Mouse (Mus musculus) adrenal gland, adult (tissue): ENCODE measurements around the gene D930020B18Rik.

ENCODE experiments used
- DNase-seq, 2 experiments: peaks; one replicate each; pipeline ENCODE4 v3.0.0; 2022 to 2023; ENCODE audit warnings: low spot score in 1 of 2; ENCODE audit not compliant: inconsistent age in 2 of 2

D930020B18Rik gene

DNA sequence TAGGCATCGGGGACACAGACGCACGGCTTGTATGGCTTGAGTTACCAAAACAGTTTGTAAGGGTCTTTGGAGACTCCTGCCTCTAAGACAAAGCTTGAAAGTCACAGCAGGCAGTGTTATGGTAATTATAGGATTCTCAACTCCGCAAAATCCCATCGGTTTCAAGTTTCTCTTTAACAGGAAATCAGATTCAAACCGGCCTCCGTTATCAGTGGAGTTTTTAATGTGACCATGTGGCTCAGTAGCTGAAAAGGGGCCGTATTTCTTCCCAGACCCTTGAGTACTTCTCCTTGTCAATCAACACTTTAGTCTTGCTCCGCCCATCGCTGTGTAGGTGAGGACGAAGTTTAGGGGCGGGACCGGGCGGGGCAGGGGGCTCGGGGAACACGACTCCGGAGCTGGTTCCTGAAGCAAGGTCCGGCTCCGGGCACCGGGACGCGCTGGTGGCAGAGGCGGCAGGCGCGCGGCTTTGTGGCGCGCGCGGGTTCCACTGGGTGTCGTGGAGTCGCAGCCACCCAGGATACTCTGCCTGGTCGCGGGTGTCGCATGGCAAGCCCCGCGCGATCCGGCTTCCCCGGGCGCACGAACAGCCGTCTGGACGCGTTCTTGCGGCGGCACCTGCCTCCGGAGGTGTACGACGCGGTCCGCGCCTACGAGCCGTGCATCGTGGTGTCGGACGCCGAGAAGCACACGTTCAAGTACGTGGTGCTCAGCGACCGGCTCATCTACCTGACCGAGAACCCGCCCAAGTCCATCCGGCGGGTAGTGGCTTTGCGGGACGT, at the start of gene D930020B18Rik:
Gene D930020B18Rik (plus strand): TSS at position 317 of the 782 bp plus-strand sequence.
- DNase-seq: peak in 1 of 2 experiments; percentile 40

DNA sequence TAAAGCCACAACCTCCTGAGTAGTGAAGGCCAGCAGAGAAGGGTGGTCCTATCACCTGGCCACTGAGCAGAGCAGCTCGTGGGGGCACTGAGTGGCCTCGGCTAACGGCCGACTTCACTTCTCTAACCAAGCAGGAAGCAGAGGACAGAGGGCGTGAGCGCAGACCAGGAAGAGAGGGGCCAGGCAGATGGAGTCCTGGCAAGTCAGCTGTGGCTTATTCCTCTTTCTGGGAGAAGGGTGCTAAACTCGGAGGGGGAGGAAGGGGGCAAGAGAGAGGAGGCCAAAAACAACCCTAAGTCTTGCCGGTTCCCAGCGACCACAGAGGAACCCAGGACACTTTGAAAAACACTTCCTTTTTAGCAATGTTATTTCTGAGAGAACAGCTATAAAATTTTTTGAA, 44.8 kb upstream of the D930020B18Rik start:
- no peak for DNase-seq

DNA sequence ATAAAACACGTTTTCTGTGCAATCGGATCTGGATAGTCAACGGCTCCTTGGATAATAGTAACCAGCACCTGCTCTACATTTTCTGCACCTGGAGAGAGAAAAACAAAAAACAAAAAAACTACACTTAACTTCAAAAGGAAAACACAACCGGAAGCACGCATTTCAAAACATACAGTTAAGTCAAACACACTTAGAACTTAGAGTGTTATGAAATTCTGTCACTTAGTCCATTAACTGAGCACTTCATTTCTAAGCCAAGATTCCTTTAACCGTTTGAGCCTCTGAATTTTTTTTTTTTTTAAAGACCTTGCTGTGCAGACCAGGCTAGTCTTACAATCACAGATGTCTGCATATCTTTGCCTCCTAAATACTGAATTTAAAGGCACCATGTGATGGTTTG, 40.1 kb upstream of the D930020B18Rik start:
- DNase-seq: no peak

DNA sequence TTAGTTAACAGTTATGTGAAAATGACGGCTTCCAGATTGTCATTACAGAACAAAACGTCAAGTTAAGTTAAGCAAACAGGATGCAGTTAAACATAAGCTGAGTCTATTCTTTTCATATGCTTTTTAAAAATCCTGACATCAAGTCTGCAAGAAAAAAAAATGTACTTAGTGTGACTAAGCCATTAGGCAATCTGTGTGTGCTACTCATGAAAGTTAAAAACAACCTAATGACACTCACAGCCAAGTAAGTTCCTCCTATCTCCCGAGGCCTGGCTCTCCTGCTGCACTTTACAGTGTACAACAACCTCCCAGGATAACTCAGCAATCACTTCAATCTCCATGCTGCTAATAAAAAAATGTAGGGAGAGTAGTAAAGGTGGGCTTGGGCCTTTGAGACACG, 37.8 kb upstream of the D930020B18Rik start:
- peak in 1 of 2 experiments; percentile 62 for DNase-seq

DNA sequence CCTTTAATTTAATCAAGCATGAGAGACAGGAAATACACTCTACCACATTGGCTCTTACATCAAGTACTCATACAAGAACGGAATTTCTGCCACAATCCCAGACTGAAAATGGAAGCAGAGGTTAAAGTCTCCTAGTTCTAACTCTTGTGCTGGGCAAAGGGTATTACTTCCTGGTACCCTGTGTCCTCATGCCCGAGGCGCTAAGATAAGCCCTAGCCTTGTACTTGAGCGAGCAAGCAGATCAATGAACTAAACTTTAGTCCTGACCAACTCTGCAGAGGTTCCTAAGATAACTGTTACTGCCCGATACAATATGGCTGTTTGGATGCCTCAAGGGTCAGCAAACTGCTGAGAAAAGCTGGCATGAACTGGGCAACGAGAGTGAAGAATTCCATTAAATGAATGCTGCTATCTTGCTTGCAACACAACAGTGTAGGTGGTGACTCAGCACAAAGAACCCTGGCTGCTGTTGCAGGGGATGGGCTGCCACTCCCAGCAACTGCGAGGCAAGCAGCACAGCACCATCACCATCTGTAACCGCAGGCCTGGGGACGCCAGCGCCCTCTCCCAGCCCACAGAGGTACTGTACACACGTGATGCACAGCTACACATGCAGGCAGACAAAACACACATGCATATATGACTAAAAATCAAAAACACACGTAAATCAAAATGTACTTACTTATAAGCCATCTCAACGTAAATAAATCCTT, 36.6 kb upstream of the D930020B18Rik start:
- DNase-seq: peak in 1 of 2 experiments; percentile 49

DNA sequence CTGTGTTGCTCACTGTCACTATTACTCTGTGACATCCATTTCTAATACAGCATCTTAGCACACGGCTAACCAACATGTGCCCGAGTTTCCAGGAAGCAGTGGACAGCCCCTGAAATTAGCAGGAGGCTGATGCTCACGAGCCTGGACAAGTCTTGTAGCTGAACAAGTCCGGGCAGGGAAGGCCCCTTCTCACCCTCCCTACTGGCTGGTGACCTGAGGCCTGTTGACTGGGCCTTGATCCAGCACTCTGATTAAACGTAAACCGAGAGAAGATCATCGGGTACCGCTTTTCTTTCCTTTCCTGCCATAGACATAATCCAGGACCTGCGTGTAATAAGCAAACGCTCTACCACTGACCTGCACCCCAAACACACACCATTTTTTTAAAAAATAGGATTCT, 33.2 kb upstream of the D930020B18Rik start:
- no peak for DNase-seq

DNA sequence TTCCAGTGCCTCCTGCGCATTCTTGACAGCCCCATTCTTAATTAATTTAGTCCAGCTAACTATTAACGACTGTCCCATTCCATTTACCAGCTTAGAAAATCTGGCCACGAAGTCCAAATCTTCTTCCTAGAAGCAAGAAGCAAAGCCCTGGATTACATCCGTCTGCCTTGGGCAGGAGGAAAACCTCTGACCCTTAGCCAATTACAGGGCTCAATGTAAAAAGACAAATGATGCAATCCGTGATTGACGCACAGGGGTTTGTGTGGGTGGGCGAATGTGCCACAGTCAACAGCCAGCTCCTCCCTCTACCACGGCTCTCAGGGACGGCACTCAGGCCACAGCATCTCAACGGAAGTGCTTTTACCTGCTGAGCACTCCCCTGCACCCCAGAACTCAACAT, 29.8 kb upstream of the D930020B18Rik start:
- DNase-seq: no peak

DNA sequence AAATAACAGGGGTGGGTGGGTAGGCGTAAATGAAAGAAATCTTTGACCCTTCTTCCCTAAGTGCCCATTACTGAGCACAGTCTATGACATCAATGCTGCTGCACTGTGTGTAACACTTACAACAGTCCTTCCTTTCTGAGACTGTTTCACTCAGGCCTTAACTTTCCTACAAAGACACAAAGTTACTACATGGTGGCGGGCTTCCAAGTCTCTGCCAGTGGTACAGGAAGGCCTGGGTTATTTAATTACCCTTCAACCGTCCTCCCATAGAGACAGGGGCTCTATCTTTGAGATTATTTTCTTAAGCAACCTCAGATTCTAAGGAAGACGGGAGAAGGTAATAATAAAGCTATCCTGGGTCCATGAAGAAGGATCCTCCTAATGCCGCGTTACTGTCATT, 28.9 kb upstream of the D930020B18Rik start:
- no peak for DNase-seq

DNA sequence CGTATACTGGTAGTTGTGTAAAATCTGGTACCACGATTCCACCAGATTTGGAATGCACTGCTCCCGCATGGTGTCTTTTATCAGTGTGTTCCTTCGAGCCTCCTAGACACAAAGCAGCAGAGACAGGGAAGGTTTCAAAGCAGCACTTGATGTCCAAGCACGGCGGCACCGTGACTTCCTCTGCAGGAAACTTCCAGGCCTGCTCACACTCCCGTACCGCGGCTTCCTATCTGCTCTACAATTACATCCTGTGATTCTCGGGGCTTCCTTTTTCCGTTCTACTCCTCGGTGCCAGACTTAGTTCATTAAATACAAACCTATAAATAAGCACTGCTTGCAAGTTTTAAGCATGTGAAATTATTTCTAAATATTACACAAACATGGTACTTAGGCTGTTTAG, 27.8 kb upstream of the D930020B18Rik start:
- DNase-seq: peak; percentile 26 to 61

DNA sequence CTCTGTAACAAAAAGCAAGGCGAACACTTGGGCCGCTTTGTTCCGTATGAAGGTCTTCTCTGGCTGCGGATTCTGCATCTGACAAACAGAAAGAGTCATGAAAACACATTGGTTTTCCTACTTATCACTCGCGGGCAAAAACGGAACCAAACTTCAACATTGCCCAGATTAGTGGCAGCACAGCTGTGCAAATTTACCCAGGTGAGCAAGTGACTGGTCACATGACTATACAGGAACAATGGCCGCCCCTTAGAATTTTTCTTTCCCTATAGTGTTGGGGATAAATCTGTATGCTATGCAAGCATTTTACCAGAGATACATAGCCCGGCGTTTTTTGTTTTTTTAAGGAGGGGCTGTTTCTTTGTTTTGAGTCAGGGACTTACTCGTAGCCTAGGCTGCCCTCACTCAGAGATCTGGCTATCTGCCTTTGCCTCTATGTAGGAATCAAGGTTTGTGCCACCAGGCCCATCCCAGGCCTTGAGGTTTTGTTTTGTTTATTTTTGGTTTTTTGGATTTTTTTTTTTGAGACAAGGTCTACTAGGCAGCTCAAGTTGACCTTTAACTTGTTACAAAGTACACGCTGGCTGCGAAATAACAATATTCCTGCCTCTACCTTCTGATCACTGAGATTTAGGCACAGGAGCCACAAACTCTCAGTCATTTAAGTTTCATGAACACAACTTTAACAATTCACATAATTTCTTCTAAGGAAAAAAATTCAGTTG, 26.1 kb upstream of the D930020B18Rik start:
- DNase-seq: no peak

DNA sequence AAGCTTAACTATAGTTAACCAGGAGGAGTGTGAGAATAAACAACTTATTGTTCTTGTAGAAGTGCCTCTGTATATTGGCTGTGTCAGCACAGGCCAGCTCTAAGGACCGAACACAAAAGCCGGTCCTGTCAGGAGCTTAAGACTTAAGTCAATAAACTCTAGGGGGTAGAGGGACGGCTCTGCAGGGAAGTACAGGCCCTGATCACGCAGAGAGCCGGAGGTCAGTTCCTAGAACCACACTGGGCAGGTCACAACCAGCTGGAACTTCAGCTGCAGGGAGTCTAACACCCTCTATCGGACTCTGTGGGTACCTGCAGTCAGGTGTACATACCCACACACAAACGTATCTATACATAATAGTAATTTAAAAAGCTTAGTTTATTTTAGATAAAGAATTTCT, 25.5 kb upstream of the D930020B18Rik start:
- no peak for DNase-seq

DNA sequence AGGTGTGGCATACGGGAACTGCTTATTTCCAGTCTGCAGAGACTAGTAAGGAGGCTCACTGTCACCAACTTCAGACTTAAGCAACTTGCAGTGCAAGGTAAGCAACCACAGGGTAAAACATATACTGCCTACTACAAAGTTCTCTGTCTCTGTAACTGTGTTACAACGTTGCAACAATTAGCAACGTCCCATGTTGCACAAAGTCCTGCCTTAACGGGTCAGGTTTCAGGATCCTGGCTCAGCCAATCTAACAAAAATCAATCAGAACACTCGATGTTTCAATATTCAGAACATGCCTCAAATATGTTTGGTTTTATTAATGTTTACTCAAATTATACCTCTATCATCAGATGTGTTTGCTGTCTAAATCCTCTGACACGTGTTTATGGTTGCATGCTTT, 19.0 kb upstream of the D930020B18Rik start:
- DNase-seq: no peak

DNA sequence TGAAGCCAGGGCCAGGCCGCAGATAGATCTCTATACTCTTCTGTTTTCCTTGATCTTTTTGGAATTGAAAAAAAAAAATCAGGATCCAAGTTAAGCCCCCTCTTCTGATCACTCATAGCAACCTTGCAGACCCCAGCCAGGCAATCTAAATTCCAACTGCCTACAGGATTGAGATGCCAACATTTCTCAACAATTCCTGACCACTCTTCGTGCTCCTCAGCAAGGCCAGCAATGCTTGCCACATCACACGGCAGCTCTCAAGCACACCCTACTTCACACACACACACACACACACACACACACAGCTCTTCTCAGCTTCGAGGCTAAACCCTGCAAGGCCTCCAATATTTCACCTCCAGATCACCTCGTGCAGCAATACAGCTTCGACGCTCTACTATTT, 17.7 kb upstream of the D930020B18Rik start:
- peak in 1 of 2 experiments; percentile 49 for DNase-seq

DNA sequence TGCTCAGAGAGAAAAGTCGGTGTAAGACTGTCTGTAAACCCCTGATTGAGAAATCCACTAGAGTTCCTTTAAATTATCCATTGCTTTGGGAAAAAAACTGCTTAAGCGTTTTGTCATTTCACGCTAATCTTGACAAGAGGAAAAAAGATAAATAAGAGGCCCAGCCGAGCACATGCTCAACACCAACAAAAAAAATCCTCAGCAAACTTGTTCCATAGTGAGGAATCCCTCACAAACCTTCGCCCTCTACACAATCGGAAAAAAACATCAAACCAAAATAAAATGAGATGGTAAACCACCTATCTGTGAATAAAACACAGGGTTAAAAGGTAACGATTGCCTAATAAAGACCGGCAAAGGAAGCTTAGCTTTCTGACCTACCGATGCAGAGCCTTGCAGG, 16.4 kb upstream of the D930020B18Rik start:
- no peak for DNase-seq

DNA sequence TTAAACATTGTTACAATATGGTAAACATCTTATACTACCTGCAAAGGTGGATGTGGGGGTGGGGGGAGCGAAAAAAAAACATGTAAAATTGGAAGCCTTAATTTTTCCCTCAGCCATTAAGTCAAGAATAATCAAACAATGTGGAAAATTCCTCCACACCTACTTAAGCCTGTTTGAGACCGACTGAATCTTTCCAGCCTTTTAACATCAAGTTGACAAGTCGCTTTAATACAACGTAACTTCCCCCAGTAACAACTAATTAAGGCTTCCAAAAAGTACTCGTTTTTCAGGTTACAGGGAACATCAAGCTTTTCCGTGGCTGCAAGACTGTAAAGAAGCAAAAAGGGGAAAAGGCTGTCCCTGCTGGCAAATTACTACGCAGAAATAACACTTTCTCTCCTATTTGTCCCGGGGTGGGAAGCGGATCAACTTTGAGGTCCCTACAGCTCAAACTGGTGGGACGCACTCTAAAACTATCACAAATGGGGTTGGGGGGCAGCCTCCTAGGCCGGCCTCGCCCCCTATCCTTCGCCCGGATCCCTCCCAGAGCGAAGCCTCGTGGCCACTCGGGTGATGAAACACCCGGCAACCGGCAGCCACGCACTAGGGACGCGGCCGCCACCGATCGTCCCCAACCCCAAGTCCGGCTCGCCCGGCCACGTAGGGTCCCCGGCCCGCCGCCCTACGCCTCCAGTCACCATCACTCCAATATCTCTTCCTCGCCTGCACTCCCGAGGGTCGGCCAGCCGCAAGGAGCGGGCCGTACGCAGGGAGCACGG, 15.8 kb upstream of the D930020B18Rik start:
- no peak for DNase-seq

DNA sequence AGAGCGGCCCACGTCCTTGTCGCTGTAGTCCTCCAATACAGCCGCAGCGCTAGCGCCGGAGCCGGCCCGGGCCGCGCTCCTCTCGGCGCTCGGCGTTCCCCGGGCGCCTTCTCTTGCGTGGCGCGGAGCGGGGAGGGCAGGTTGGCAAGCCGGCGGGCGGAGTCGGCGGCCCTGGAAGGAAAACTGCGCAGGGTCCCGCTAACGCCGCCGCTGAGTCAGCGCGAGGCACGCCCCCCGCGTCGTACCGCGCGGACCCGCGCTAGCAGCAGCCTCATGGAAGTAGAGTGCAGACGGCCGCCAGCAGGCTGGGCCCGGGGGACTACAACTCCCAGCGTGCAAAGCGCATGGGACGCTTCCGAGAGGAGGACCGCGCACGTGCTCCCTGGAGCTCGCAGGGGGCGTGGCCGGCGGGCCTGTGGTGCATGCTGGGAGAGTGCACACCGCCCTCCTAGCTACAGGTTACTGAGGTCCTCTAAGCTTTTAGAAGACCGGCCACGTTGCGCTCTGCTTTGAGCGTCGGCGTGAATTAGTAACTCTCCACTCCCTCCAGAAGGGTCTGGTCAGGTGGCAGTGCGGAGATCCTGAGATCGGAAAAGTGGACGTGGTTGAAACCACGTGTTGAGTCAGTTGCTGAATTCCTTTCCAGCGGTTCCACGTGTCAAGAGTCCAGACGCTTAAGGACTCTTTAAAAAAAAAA, 15.1 kb upstream of the D930020B18Rik start, which contains the start of gene Xpot:
Gene Xpot (minus strand): TSS at position 147 of the 697 bp plus-strand sequence.
- peak; percentile 99 for DNase-seq

DNA sequence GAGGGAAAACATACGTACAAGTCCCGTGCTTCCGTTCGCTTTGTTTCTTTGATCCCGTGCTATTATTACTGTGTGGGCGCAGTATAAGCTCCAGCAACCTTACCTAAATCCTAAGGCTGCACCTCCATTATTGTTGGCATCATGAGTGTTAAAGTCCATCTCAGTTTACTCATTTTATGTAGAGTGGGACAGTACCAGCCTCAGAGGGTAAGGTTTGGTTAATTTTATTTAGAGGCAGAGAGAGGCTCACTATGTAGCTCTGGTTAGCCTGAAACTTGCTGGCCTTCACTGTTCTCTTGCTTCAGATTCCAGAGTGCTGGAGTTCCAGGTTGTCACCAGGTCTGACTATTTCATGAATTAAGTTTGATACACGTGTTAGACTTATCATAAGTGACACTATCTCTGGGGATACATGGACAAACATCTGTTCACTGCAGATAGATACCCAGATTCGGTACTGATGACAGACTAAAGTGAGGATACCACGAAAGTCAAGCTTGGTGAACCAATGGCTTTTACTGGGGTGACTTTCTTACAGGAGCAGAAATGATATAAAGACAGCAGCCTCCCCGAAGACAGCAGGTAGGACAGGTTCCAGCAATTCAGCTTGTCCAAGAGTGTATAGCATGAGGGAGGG, 14.1 kb upstream of the D930020B18Rik start:
- DNase-seq: no peak

DNA sequence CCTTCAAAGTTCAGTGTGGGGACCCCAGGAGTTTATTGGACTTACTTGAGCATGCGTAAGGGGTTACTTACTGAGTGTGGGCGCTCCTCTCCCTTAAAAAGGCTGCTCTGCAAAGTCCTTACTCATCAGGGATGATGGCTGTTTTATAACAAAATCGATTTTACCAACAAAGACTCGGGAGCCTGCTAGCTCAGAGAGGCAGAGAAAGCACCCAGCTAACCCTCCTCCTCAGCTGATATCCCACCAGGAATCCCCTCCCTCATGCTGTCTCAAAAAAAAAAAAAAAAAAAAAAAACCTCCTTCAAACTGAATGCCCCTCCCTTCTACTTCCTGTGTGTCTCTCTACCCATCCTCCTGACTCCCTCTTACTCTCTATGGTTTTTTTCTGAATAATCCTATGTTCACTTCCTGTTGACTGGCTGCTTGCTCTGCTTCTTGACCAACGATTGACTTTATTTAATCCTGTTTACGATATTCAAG, 12.8 kb upstream of the D930020B18Rik start:
- peak in 1 of 2 experiments; percentile 15 for DNase-seq

DNA sequence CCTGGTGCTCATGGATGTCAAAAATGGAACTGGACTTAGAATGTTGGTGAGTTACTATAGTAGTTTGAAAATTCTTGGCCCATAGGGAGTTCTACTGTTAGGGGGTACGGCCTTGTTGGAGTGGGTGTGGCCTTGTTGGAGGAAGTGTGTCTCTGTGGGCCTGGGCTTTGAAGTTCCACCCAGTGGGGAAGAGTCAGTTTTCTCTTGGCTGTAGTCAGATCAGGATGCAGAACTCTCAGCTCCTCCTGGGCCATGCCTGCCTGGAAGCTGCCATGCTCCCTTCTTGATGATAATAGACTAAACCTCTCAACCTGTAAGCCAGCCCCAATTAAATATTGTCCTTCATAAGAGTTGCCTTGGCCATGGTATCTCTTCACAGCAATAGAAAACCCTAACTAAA, 7.2 kb upstream of the D930020B18Rik start:
- DNase-seq: no peak

DNA sequence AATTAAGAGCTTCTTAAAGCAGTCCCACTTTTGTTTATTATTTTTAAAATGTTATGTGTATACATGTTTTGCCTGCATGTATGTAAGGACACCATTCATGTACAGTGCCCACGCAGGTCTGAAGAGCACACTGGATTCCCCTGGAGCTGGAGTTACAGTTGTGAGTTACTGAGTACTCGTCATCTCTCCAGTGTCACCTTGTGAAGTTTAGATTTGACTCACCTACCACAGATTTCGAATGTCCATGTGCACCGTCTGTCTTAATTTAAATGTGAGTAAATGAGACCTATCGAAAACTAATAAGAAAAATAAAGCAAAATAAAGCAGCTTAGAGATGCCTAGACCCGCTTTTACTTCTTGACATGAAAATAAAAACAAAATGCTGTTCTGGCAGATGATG, 5.1 kb upstream of the D930020B18Rik start:
- DNase-seq: no peak
